Mouse (Mus musculus) liver, adult 2 months (tissue): Measurements from ENCODE around the gene Vgf.

Experiments used
- CTCF ChIP-seq: fragments of 200-500 bp; IDR thresholded peaks from 2 replicates; pipeline ENCODE4 v1.5.1; 2011; ENCODE audit warnings: low read depth, low read length, control low read depth
- POLR2A ChIP-seq: fragments of 200-500 bp; IDR thresholded peaks from 2 replicates; pipeline ENCODE4 v1.6.1; 2011; ENCODE audit warnings: low read length, control low read depth; ENCODE audit not compliant: insufficient read depth; ENCODE audit errors: extremely low read depth

DNA sequence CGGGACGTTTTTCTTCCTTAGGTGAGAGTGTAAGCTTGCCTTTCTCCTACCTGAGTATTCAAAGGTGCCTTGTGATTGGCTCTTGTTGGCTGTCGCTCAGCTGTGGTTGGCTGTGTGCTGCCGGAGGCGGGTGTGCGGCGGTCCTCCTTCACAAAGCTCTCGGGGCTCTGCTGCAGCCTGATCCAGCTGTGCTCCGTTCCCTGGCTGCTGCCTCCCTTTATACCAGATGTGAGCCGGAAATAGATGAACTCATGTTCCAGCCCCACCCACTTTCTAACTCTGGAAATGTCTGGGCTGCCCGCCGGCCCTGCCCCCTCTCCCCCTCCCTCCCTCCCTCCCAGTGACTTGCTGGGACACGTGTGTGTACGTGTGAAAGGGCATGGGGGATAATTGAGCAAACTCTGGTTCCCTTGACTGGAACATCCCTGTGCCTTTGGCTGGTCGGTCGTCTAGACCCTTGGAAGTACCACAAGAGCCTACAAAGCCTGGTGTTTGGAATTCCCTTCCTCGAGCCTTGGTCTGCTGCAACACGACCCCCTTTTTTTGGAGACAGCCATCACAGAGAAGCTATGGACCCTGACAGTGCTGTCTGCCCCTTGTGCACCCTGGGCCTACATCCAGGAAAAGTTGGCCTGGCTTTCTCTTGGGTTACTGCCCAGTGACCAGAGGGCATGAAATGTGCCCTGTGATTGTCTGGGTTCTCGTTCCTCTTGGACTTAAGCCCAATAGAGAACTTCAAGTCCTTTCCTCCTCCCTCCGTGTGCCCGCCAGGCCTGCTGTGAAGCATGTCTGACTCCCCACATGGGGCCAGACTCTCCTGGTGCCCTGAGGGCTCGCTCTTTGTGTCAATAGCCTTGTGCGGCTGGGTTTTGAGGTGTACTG lies 46.1 kb downstream of the Vgf start, which contains the start of gene Serpine1:
- TF ChIP-seq POLR2A: peak; percentile 87
- TF ChIP-seq CTCF: no peak
